Mouse (Mus musculus) megakaryocyte, adult 5-6 weeks (primary cell): ENCODE results near the gene Icam5. TPM values are rescaled to one million over a fixed set of nuclear protein-coding genes. Genes with fewer than 3 reads are reported as not detected.
A peak's percentile ranks its signal among the peaks of the same experiment; 100 is the strongest.

ENCODE experiments used
- ATAC-seq: 2 replicates; pipeline ENCODE4 v1.8.0; 2016; ENCODE audit warnings: mild to moderate bottlenecking, inconsistent platforms; ENCODE audit not compliant: poor library complexity, severe bottlenecking
- total RNA-seq, 2 experiments: library from RNA; stranded (forward) in 1 of 2; stranded (reverse) in 1 of 2; fragments of 153-499, 151-499 nt in 1 of 2; fragments of 221-1000, 200-1000 nt in 1 of 2; gene quantifications; 2 replicates each; pipeline versions ENCODE4 v1.2.3 to v1.2.4; 2015 to 2017

Icam5 gene
- total RNA-seq, 2 experiments from 2014 or later, result not detected

DNA sequence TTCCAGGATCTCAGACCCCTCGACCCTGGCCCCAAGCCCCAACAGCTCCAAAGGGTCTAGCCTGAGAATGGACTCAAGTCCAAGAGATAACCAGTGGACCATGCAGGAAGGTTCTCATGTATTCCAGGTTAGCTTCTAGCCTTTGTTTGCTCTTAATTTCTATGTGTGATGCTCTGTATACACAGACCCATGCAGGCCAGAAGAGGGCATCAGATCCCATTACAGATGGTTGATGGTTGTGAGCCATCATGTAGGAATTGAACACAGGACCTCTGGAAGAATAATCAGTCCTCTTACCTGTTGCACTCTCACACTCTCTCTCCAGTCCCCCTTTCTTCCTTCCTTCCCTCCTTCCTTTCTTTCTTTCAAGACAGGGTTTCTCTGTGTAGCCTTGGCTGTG, 19.5 kb upstream of the Icam5 start:
- ATAC-seq, result no peak

DNA sequence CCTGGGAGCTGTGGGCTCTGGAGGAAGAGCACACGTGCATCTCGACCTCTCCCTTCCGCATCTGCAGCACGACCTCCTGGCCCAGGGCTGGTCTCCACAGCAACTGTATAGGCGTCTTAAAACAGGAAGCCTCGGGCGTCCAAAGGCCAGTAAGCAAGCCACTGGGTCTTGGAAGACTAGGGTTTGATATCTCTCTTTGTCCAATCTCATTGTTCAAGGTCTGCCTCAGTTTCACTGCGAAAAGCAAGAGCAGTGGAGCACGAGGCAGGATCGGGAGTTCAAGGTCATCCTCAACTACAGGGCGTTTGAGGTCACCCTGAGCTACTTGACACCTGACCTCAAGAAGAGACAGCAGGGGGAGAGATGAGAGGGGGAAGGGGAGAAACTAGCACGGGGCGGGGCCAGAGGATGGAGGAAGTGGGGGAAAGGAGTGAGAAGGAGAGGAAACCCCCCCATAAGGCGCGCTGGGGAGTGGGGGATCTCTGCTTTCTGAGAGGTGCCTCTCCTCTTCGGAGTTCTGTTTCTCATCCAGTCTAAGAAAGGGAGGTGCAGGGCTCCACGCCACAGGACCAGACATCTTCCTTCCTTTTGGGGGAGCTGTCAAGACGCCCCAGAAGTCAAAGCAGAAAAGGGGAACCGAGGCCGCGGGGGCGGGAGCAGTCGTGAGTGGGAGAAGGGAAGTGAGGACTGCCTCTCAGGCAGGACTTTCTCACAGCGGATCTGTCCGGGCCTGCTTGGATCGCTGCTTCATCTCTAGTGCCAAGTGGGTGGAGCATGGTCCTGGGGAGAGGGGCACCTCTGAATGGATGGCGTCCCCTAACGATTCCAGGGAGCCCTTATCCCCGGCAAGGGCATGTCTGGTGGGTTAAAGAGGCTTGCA, 16.9 kb upstream of the Icam5 start:
- peak; percentile 84 for ATAC-seq

DNA sequence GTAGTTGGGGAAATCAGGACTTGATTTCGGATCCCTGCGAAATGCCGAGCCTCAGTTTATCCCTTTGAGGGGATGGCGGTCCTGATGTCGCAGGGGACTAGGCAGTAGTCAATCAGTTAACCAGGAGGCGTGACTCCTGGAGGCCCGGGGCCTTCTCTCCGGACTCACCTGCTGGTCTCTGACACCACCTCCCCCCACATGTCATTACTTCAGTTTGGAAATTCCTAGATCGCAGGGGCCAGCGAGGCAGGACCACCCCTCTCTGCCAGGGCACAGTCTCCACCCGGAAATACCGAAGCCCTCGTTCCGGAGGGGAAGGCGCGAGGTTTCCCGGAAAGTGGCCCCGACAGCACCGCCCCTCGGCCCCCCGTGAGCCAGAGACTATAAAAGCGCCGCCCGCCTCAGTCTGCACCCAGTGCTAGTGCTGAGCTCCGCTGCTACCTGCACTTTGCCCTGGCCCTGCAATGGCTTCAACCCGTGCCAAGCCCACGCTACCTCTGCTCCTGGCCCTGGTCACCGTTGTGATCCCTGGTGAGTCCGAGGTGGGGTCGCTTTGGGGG, 16.2 kb upstream of the Icam5 start, which contains the start of gene Icam1:
TSS of gene Icam1 (plus strand) at position 415 of the 560 bp plus-strand sequence.
- peak; percentile 51 for ATAC-seq

DNA sequence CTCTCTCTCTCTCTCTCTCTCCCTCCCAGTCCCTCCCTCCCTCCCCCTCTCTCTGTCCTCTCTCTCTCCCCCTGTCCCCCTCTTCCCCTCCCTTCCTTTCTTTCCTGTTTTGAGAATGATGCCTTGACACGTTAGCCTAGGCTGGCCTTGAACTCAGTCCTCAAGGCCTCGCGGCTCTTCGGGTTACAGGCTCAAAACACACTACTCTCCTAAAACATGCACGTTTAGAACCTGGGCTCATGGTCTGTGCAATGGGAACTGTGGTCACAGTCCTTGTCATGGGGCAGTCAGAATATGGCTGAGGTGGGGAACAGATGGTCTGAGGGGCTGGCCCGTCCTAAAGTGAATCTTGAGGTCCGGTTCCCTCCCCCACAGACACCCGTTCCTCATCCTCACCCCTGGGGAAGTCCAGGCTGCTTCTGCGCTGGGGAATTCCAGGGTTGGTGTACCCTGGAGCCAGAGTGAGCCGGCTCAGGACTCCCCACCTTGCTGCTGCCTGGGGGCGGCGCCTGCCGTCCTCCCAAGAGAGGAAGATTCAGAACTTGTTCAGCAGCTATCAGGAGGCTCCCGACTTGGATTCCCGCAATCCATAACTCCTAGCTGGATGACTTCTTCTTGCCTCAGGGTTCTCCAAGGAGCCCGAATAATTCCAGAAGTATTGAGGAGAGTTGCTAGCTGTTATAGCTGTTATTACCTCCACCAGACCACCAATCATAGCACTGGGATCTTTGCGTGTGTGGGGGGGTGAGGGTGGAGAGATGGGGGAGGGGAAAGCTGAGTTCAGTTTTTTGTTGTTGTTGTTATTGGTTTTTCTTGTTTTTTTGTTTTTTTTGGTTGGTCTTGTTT, 15.3 kb upstream of the Icam5 start:
- no peak for ATAC-seq

DNA sequence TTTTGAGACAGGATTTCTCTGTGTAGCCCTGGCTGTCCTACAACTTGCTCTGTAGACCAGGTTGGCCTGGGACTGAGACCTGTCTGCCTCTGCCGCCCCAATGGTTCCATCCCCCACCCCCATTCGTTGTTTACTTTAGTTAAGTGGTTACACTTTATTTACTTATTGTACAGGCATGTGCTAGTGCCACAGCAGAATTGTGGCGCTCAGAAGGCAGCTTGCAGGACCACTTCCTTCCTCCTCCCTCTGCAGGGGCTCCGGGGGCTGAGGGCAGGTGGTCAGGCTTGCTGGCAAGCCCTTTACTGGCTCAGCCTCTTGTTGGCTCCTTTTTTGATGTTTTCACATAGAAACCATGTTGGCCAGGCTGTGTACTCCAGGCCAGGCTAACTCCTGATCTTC, 14.7 kb upstream of the Icam5 start:
- no peak for ATAC-seq

DNA sequence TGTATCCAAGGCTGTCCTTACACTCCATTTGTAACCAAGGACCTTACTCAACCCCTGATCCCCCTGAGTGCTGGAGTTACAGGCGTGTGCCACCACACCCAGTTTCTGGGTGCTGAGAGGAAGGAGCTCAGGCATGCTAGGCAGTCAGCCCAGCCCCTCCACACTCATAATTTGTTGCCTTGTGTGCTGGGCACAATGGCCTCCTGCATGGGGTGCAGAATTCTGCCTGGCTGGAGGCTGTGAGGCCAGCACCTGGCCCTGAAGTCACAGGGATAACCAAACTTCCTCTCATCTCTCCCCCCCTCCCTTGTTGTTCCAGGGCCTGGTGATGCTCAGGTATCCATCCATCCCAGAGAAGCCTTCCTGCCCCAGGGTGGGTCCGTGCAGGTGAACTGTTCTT, 13.3 kb upstream of the Icam5 start:
- no peak for ATAC-seq

DNA sequence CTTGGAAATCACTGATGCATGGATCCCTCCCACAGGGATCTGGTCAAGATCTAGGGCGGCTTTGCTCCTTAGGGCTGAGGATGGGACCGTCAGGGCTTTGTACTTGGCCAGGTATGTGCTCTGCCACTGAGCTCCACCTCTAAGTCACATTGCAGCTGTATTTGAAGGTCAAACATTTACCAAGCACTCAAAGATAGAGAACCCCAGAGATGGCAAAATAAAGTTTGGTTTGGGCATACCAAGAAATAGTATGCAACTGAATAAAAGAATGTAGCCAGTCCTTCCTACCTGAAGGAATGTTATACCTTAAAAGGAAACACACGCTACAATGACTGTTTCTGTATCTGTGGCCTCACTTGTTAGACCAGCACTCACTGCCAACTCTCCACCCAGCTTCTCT, 10.5 kb upstream of the Icam5 start:
- ATAC-seq, result no peak

DNA sequence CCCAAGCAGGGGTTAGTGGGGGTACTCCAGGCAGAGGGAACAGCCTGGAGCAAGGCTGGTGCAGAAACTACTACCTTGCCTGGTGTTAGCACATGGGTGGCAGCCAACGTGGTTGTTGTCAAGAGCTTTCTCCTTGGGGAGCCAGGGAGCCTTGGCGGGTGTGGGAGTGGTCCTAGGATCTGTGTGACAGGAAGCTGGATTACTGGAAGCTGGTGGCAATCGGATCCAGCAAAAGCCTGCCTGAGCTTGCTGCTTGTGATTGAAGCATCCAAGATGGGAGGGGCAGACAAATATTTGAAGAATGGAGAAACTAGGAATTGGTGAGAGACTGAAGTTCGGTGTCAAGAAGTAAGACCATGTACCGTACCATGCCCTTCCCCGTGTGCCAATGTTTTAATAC, 9.6 kb upstream of the Icam5 start:
- no peak for ATAC-seq

DNA sequence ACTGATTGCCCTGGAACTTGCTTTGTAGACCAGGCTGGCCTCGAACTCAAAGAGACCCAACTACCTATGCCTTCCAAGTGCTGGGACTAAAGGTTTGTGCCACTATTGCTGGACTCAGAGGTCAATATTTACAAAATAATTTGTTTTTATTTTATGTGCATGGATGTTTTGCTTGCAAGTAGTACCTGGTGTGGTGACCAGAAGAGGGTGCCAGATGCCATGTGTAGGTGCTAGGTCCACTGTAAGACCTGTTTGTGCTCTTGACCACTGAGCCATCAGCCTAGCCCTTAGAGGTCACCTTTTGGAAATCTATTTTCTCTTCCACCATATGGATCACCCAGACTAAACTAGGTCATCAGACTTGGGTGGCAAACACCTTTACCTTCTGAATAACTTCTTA, 9.1 kb upstream of the Icam5 start:
- no peak for ATAC-seq

DNA sequence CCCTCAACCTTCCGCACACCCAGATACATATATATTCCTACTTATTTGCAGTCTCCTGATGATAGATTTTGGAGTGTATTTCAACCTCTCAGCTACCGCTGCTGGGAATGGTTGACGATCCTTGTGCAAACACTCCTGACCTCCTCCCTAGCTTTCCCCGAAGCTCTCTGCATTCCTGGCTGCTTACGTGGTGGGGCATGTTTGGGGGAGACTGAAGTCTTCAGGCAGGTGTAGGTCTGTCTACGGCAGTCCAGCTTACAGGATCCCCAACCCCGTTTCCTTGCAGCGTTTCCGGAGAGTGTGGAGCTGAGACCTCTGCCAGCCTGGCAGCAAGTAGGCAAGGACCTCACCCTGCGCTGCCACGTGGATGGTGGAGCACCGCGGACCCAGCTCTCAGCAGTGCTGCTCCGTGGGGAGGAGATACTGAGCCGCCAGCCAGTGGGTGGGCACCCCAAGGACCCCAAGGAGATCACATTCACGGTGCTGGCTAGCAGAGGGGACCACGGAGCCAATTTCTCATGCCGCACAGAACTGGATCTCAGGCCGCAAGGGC, 6.5 kb upstream of the Icam5 start:
- no peak for ATAC-seq

DNA sequence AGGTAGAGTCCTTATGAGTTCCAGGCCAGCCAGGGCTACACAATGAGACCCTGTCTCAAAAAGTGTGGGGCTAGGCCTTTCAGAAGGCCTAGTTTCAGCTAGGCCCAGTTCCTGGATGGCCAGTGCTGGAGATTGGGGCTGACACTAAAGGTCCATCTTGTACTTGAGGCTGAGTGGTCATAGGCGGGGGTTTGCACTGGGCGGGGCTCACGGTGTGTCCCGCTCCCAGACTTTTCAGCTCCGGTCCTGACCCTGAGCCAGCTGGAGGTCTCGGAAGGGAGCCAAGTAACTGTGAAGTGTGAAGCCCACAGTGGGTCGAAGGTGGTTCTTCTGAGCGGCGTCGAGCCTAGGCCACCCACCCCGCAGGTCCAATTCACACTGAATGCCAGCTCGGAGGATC, 5.0 kb upstream of the Icam5 start:
- ATAC-seq, result no peak

DNA sequence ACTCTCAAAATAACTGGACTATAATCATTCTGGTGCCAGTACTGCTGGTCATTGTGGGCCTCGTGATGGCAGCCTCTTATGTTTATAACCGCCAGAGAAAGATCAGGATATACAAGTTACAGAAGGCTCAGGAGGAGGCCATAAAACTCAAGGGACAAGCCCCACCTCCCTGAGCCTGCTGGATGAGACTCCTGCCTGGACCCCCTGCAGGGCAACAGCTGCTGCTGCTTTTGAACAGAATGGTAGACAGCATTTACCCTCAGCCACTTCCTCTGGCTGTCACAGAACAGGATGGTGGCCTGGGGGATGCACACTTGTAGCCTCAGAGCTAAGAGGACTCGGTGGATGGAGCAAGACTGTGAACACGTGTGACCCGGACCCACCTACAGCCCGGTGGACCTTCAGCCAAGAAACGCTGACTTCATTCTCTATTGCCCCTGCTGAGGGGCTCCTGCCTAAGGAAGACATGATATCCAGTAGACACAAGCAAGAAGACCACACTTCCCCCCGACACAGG, 4.0 kb upstream of the Icam5 start:
- no peak for ATAC-seq

DNA sequence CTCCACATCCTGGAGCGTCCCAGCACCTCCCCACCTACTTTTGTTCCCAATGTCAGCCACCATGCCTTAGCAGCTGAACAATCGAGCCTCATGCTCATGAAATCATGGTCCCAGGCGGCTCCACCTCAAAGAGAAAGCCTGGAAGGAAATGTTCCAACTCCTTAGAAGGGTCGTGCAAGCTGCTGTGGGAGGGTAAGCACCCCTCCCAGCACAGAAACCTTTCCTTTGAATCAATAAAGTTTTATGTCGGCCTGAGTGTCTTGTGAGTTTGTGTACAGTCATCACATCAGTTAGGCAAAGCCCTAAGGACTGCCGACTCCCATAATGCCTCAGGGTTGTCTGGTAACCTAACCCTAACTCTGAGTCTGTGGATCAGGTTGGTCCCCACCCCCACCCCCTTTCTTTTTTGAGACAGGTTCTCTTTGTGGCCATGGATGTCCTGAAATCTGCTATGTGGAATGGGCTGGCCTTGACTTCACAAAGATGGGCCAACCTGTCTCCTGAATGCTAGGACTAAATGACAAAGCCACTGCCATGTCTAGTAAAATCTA, 3.2 kb upstream of the Icam5 start:
- ATAC-seq, result no peak

DNA sequence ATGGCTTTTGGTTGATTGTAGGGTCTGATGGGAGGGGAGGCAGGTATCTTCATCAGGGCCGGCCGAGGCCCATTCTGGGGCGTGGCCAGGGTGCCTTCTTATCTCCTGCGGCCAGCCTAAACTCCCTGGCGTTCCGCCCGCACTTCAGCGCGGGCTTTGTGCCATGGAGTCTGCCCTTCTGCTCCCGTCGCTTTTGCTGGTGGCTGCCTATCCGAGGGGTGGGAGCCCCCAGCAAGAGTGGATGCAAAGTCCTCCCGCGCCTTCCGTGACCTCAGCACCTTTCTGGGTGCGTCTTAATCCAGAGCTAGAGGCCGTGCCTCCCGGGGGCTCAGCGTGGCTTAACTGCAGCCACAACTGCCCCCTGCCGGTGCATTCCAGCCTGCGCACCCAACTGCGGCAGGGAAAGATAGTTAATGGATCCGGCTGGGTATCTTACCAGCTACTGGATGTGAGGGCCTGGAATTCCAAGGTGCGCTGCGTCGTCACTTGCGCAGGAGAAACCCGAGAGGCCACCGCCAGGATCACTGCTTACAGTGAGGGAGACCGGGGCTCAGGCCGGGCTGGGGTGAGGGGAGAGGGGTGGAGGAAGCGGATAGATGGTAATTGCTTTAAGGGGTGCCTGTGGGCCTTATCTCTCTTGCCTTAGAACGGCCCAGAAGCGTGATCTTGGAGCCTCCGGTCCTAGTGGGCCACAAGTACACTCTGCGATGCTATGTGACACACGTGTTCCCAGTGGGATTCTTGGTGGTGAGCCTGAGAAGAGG, 2.4 kb upstream of the Icam5 start, which contains the start of gene Icam4:
TSS of gene Icam4 (plus strand) at position 83 of the 764 bp plus-strand sequence.
- peak; percentile 59 for ATAC-seq

DNA sequence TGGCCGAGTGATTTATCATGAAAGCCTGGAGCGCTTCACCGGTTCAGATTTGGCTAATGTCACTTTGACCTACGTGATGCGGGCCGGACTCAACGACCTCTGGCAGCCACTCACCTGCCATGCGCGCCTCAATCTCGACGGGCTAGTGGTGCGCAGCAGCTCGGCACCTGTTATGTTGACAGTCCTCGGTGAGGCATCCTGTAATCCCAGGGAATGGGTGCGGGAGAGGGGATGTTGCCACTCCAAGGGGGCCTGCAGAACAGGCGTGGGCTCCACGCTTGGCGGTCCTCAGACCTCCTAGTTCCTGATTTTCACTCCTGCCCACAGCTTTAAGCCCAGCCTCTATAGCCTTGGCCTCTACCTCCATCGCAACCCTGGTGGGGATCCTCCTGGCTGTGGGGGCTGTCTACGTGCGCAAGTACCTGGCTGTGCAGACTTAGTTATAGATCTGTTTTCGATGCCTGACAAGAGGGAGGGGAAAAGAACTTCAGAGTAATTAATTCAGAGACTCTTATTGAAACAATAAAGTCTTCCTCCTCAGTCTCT, 1.7 kb upstream of the Icam5 start:
- ATAC-seq, result peak; percentile 17; the same call in 1 of the 2 replicates

DNA sequence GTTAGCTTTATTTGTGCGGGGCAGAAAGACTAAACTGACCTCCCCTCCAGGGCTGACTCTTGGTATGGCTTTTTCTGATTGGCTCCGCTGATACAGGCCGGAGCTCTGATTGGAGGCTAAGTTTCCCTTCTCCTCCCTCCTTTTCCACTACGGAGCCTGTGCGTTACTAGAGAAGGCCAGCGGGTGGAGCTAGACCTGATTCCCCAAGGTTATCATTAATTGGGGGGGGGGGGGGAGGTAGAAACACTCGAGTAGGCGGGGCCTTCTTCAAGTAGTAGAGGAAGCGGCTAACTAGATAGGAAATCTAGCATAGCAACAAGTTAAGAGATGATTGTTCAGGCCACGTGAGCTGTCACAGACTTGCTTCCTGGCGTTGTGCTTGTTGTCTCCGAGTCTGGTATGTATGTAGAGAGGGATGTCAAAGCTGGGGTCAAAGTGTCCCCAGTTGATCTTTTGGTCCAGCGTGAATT, 1.1 kb upstream of the Icam5 start:
- ATAC-seq, result peak; percentile 69

DNA sequence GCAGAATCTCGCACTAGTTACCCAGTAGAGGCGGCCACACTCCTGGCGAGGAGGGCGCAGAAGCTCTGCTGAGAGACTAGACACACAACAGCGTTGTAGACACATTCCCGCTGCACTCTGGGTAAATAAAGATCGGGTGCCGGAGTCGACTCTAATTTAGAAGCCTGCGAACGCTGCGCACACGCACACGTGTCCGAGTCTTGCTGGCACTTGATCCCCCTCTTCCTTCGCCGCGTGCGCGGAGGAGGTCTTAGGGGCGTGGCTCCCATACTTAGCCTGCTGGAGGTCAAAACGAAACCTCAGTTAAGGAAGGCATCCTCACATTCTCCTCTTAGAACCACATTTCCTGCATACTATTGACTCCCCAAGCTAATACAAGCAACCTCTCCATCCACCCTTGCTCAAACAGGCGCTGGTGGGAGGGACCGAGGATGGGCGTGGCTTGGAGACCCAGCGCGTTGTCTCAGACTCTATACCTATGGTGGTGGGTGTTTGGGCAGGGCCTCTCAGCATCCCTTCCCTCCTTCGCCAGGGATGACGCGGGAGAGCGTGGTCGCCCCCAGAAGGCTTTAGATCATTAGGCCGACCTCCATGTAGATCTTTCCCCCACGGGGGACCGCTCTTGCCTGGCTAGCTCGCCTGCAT, 500 bp upstream of the Icam5 start:
- peak; percentile 7; the same call in 1 of the 2 replicates for ATAC-seq

DNA sequence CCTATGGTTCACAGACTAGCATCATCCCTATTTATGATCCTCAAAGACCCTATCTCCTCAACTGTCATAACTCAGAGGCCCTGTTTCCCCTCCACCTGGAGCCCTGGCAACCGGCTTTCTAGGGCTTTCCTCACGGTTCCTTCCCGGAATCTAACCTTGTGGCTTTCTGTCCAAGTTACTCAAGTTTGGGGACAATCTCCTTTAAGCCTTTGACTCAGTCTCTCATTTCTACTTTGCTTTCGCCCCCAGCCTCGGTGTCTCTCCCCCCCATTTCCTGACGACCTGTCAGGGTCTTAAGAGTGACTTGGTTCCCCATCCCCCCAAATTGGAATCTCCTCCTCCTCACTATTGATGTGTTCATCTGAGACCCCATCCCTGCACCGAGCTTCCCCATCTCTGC, 618 bp downstream of the Icam5 start:
- ATAC-seq, result no peak

DNA sequence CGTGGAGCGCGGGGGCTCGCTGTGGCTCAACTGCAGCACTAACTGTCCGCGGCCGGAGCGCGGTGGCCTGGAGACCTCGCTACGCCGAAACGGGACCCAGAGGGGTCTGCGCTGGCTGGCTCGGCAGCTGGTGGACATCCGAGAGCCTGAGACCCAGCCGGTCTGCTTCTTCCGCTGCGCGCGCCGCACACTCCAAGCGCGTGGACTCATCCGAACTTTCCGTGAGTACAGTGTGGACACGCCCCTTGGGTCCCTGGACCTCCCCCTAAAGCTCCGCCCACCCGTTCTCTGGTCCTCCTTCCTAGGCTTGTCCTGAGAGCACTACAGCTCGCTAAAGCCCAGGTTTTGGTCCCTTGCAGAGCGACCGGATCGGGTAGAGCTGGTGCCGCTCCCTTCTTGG, 1.3 kb downstream of the Icam5 start:
- peak; percentile 56 for ATAC-seq
